Mouse (Mus musculus) natural killer cell, adult 2 months (primary cell): ENCODE results near the gene Cbx8.

Source experiments
- DNase-seq, 2 experiments: peaks; one replicate each; pipeline ENCODE4 v3.0.0; 2022; ENCODE audit warnings: low spot score in 2 of 2

The Cbx8 gene

DNA sequence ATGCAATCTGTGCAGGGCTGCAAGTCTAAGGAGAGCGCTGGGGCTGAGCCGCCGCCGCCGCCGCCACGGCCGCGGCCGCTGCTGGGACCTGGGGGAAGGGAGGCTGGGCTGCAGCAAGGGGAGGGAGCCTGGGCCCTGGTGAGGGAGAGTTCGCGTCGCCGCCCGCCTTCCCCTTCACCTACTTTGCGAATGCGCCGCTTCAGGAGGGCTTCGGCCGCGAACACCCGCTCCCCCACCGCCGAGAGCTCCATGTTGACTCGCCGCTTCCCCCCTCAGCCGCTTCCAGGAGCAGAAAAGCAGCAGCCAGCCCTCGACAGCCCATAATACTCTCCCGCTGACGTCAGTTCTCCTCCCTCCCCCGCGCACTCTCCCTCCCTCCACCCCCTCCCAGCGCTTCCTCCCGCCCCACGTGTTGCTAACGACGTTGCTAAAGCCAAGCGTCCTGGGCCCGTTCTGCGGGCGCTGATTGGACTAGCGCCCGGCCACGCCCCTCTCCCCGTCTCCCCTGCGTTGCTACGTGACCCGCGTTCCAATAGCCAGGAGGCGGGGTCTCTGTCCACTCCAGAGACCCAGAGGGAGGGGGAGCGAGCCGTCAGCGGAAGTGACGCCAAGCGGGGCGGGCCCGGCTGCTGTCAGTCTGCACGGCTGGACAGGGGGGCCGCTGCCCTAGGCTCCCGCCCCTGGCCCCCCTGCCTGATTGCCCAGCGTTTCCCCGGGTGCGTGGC is at the start of gene Cbx8:
Cbx8 (minus strand) TSS at position 370 of the 725 bp plus-strand sequence.
- peak; percentile 98 to 99 for DNase-seq

GRCm38 (mm10) chr11:119090076-119090960 is 49.5 kb upstream of the Cbx8 start:
- no peak for DNase-seq

- DNase-seq: peak in 1 of 2 experiments; percentile 57
These were observed 48.7 kb upstream of the Cbx8 start for GRCm38 (mm10) chr11:119089235-119090075.

GRCm38 (mm10) chr11:119088391-119089234 is 47.8 kb upstream of the Cbx8 start:
- DNase-seq: peak in 1 of 2 experiments; percentile 34

GRCm38 (mm10) chr11:119087301-119088082 is 46.7 kb upstream of the Cbx8 start:
- peak in 1 of 2 experiments; percentile 19 for DNase-seq

- peak; percentile 67 to 84 for DNase-seq
These were observed 45.6 kb upstream of the Cbx8 start, which contains the start of gene Cbx4 for GRCm38 (mm10) chr11:119086144-119086971. Cbx4 (minus strand) TSS chr11:119086221.

- peak; percentile 38 to 51 for DNase-seq
These were observed 44.7 kb upstream of the Cbx8 start for GRCm38 (mm10) chr11:119085279-119086062.

GRCm38 (mm10) chr11:119084446-119085278 is 43.9 kb upstream of the Cbx8 start:
- peak; percentile 24 to 41 for DNase-seq

DNA sequence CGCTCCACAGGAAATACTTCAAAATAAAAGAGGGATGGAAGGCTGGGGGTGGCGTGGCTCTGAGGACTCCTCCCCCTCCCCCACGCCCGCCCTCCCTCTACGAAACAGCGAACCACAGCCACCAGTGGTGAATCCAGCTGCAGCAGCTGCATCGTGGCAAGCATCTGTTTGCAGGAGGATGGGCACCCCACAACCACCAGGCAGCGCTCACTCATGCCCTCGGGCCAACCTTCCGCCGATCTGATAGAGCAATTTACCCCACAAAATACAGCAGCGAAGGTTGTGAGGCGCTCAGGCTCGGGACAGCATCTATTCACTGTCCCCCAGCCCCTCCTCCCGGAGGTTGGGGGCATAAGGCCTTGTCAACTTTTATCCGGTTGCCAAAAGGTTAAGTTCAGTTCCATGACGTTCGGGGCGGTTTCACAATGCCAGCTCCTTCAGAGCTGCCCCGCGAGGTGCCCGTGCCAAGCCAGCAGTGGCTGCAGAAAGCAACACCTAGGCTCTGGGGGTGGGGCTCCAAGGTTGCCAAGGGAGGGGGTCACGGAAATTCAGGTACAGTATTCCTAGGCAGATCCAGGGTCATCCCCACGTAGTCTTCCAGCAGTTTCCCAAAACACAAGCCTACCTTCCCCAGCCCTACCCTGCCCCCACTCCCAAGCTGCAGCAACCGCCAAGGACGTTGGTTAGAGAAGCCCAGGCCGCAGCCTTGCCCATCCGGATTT is 43.1 kb upstream of the Cbx8 start:
- peak; percentile 65 for DNase-seq

- no peak for DNase-seq
These were observed 42.1 kb upstream of the Cbx8 start for GRCm38 (mm10) chr11:119082638-119083599.

DNA sequence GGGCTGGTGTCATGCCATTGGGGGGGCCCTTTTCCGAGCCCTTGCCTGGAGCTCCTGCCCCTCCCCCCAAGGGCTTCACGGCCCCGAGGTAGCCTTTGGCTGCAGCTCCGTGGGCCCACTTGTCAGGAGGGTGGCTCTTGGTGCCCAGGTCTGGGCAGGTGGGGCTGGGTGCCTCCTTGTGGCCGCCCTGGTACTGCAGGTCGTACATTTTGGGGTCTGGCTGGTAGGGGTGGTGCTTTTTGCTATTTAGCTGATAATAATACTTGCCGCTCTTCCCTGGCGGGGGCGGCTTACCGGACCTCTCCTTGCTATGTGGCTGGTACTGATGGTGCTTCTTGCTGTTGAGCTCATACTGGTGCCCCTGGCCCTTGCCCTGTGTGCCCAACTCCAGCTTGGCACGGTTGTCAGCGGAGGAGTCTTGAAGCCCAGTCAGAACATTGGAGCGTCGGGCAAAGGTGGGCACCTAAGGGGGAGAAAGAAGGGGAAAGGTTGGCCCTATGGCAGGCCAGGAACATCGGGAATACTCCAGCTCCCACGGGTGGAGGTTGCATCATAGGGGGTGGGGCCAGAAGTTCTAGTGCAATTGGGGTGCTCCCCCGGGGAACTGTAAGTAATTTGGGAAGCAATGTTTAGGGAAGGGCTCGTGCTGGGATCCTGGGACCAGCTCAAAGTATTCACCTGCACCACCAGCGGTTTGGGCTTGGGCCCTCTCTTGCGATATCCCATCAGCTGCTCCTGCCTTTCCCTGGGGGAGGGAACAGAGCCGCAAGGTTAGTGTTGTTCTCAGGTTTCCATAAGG is 41.3 kb upstream of the Cbx8 start:
- DNase-seq: peak; percentile 25 to 65

DNA sequence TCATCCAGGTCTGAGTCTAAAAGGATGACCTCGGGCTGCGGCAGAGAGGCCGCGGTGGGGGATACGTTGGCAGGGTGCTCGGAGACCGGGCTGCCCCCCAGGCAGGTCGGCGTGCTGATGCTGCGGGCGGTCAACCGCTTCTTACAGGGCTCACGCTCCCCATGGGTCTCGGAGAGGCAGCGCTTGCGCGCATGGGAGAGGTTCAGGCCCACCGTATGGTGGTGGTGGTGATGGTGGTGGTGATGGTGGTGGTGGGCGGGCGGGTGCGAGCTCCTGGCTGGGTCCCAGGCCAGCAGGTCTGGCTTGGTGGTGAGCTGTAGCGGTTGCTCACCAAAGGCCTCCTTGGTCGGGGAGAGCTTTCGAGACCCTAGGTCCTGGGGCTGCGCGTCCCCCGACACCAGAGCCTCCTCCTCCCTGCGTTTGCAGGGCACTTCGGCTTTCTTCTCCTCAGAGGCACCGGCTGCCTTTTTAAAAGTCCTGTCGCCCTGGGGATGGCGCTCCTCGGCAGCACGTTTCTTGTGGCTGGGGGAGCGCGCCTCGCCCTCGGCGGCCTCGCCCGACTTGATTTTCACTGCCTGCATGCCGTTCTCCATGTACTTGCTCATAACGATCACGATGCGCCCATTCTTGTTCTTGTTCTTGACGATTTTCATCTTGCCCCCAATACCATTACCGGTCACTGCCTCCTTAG is 40.5 kb upstream of the Cbx8 start:
- DNase-seq: no peak

- no peak for DNase-seq
These were observed 39.8 kb upstream of the Cbx8 start for GRCm38 (mm10) chr11:119080461-119081147.
